Mouse (Mus musculus) v-Abl transformed pro-B cells (cell line): ENCODE data around the gene Sertad3.

Source experiments
- in situ Hi-C, 2 experiments: fragments of 400-800 bp; cut with MboI; formaldehyde crosslinking; loops; one replicate each; pipeline ENCODE4 v1.15.1; 2025; ENCODE audit not compliant: unreplicated experiment in 2 of 2

Sertad3 gene

GRCm38 (mm10) chr7:27458614-27459013, 15.0 kb upstream of the Sertad3 start:
- in situ Hi-C loops = loop anchor here in 1 of 2 experiments (25.0 kb wide), 3 partner anchors 929 to 1821 kb away; partner anchors contain the start of genes B3gnt8, Hnrnpl, Med29 and Paf1

DNA sequence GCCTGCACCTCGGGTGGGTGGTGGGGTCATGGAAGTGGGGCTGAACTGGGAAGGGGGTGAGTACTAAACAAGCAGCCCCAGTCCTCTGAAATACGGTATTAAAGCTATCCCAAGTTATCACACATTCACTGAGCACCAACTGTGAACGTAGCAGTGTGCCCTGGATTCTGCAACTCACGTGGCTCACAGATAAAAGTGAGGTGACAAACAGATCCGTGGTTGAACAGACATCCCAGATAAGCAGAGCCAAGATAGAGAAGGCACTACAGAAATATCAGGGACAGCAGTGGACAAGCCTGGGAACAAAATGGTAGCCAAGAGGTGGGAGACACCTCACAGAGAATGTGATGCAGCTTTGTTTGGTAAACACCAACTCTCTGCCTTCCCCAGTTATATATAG, 13.9 kb upstream of the Sertad3 start:
- in situ Hi-C loops = loop anchor here in 1 of 2 experiments (25.0 kb wide), 3 partner anchors 928 to 1822 kb away; partner anchors contain the start of genes B3gnt8, Hnrnpl, Med29 and Paf1

DNA sequence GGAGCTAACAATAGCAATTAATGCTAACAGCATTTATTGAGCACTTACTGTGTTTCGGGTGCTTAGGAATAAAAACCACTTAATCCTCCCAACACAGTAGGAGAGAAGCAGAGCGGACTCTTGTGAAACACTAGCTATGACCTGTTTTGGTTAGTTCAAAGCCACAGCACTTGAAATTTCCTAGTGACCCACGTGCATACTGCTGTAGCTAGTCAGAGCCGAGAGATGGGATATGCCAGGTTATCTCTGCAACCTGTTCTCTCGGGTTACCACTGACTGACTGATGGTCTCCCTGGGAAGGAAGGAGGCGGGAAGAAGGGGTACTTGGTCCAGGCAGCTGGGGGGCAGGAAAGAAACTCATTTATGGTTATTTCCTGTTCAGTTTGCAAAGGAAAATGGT, 13.1 kb upstream of the Sertad3 start:
- in situ Hi-C loops = loop anchor here in 1 of 2 experiments (25.0 kb wide), 3 partner anchors 927 to 1823 kb away; partner anchors contain the start of genes B3gnt8, Hnrnpl, Med29 and Paf1

- in situ Hi-C loops = loop anchor here in 1 of 2 experiments (25.0 kb wide), 3 partner anchors 920 to 1830 kb away; partner anchors contain the start of genes B3gnt8, Hnrnpl, Med29 and Paf1
These were observed 5.9 kb upstream of the Sertad3 start for GRCm38 (mm10) chr7:27467648-27468047.

DNA sequence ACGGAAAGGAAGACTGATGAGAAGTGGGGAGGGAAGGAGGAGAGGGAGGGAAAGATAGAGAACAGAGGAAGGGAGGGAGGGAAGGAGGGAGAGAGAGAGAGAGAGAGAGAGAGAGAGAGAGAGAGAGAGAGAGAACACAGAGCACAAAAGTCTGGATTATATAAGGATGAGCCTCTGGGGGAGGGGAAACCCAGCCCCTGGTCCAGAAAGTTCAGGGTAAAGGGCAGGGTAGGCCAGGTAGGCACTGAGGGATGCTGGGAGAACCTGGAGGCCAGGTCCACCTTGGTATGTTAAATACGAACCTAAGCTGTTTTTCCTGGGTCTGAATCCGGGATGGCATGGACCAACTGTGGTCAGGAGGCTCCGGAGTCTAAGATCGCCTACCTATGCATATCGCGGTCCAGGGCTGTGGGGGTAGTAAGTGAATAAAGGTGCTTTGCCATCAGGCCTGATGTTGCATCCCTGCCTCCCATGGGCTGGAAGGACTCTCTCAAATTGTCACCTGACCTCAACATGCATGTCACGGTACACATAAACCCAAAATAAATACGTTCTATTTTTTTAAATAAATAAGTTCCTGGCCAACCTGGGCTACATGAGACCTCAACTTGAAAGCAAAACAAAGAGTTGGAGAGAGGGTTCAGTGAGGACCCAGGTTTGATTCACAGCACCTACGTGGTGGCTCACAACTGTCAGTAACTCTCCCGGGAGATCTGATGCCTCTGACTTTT, 2.0 kb upstream of the Sertad3 start:
- in situ Hi-C loops = loop anchor here in 1 of 2 experiments (25.0 kb wide), 3 partner anchors 916 to 1834 kb away; partner anchors contain the start of genes B3gnt8, Hnrnpl, Med29 and Paf1

DNA sequence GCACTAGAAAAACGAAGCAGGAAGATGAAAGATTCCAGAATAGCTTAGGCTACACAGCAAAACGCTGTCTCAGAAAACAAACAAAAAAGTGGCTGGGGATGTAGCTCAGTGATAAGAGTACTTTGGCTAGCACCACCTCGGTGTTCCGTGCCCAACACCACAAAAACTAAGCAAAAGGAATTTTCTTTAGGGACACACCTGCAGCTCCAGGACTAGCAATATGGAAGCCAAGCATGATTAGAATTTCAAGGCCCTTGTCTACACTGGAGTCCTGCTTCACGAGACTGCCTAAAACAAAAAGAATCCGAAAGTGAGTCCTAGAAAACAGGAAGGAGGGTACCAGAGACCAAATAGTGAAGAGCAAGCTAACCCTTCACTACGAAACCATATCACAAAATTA, 972 bp upstream of the Sertad3 start:
- in situ Hi-C loops = loop anchor here in 1 of 2 experiments (25.0 kb wide), 3 partner anchors 915 to 1835 kb away; partner anchors contain the start of genes B3gnt8, Hnrnpl, Med29 and Paf1

- in situ Hi-C loops = loop anchor here in 1 of 2 experiments (25.0 kb wide), 3 partner anchors 913 to 1837 kb away; partner anchors contain the start of genes B3gnt8, Hnrnpl, Med29 and Paf1
These were observed 394 bp downstream of the Sertad3 start for GRCm38 (mm10) chr7:27473835-27474489.

GRCm38 (mm10) chr7:27474490-27474954, 954 bp downstream of the Sertad3 start:
- in situ Hi-C loops = loop anchor here in 1 of 2 experiments (25.0 kb wide), 3 partner anchors 913 to 1837 kb away; partner anchors contain the start of genes B3gnt8, Hnrnpl, Med29 and Paf1

- in situ Hi-C loops = no loop called here
These were observed 2.0 kb downstream of the Sertad3 start for GRCm38 (mm10) chr7:27475596-27475995.

DNA sequence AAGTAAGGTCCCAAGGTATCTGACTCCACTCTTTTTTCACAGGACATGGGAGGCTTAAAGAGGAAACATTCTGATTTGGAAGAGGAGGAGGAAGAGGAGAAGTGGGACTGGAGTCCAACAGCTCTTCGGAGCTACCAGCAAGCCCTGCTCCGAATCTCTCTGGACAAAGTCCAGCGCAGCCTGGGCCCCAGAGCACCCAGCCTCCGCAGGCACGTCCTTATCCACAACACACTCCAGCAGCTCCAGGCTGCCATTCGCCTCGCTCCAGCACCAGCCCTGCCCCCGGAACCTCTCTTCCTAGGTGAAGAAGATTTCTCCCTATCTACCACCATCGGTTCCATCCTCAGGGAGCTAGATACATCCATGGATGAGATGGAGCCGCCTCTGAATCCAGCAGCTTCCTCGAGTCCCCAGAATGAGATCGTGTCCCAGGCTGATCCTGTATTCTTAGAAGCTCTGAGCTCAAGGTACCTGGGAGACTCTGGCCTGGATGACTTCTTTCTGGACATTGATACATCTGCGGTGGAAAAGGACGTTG, 2.6 kb downstream of the Sertad3 start:
- in situ Hi-C loops = no loop called here

GRCm38 (mm10) chr7:27478561-27478960, 5.0 kb downstream of the Sertad3 start:
- in situ Hi-C loops = no loop called here

DNA sequence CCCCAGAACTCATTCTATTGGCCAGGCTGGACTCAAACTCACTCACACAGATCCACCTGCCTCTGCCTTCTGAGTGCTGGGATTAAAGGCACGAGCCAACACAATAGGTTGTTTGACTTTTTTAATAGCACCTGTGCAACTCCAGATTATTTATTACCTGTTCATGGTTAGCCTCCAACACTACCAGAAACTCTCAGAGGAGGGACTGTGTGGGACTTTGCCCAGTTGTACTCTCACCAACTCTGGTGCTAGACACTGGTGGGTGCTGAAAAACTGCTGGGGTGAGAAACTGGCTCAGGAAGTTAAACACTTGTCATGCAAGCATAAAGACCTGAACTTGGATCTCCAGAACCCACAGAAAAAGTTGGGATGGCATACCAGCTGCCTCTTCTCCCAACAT, 6.2 kb downstream of the Sertad3 start:
- in situ Hi-C loops = no loop called here

DNA sequence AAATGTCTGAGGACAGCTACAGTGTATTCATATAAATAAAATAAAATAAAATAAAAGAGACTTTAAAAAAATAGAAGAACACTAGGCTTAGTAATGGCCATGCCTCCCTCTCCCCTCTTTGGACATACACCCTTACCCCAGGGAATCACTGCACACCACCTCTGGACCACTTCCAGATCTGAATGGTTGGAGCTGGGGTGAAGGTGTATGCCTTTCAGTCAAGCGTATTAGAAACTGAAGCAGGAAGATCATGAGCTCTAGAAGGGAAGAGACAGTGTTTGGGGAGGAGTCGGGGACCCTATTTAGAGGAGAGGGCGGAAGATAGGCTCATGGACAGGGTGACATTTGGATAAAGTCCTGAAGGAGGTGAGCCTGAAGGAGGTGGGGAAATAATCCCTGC, 6.9 kb downstream of the Sertad3 start:
- in situ Hi-C loops = no loop called here

GRCm38 (mm10) chr7:27480927-27481626, 7.5 kb downstream of the Sertad3 start:
- in situ Hi-C loops = no loop called here

- in situ Hi-C loops = no loop called here
These were observed 8.0 kb downstream of the Sertad3 start for GRCm38 (mm10) chr7:27481627-27481969.

- in situ Hi-C loops = no loop called here
These were observed 10.3 kb downstream of the Sertad3 start for GRCm38 (mm10) chr7:27483860-27484259.

DNA sequence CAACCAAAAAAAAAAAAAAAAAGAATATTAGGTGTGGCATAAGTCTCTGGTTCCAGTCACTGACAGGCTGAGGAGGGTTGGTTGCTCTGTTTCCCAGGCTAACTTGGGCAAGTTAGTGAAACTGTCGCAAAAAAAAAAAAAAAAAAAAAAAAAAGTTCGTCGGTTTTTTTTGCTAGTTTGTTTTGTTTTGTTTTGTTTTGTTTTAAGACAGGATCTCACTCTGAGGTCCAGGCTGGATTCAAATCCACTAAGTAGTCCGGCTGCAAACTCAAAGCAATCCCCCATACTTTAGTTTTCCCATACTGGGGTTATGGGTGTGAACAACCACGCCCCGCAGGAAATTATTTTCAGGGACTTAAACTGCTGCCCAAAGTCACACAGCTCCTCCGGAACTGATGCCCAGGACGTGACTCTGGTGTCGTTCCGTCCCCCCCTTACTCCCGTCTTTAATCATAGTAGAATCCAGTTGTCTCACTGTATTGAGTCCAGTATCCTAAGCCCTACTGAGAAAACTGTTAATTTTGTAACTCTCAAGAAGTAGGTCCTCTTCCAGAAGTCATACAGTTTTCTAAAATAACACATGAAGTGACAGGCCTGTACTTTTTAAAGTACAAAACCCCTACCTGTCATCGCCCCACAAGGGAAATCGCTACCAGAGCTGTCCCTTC, 12.7 kb downstream of the Sertad3 start:
- in situ Hi-C loops = loop anchor here (5.0 kb wide), 2 partner anchors 44 to 91 kb away; no protein-coding TSS in a partner anchor

- in situ Hi-C loops = loop anchor here (5.0 kb wide), 2 partner anchors 45 to 90 kb away; no protein-coding TSS in a partner anchor
These were observed 13.5 kb downstream of the Sertad3 start, which contains the start of gene Sertad1 for GRCm38 (mm10) chr7:27486770-27487697. TSS of gene Sertad1 (plus strand) at chr7:27486910.
